7 mouse cellular contexts compared by ENCODE assay signal in genomic region chr3:62340154-62340760, GRCm38 (mm10). TPM values are rescaled to one million over a fixed set of nuclear protein-coding genes. Genes with fewer than 3 reads are reported as not detected.
DNase-seq lines count a peak whose midpoint lies in the region; ATAC-seq and TF ChIP-seq lines count a peak whose summit lies in the region.

No protein-coding gene starts in this region.

- peak overlapping the region; percentile 94 for H3K4me2 ChIP-seq in heart, postnatal 0 days (ENCODE audit: low read depth, low read length)
- peak overlapping the region; percentile 75 for H3K4me2 ChIP-seq in lung, embryonic 14.5 days

- no peak for TF ChIP-seq CTCF in heart, postnatal 0 days (IDR thresholded peaks at IDR 0.05; ENCODE audit: low read depth)
- TF ChIP-seq CTCF in lung, embryonic 14.5 days (IDR thresholded peaks at IDR 0.05; ENCODE audit: low read depth), result no peak

- ATAC-seq in heart, postnatal 0 days (ENCODE audit: insufficient read depth, low read depth), result no peak
- no peak for ATAC-seq in lung, embryonic 14.5 days (ENCODE audit: insufficient read depth)

- H3K4me1 ChIP-seq in heart, postnatal 0 days (ENCODE audit: control insufficient read depth, insufficient read depth), result no peaks in the 10 kb centered on the region; the same call in 1 of the 2 replicates
- H3K4me1 ChIP-seq in lung, embryonic 14.5 days (ENCODE audit: insufficient read depth), result peaks cover 10% of the 10 kb centered on the region; the same call in 1 of the 2 replicates

- no peak overlapping the region for H3K27ac ChIP-seq in heart, postnatal 0 days (ENCODE audit: low read depth)
- no peak overlapping the region for H3K27ac ChIP-seq in lung, embryonic 14.5 days (ENCODE audit: low read depth)

- H3K36me3 ChIP-seq in heart, postnatal 0 days (replicated peaks; ENCODE audit: control insufficient read depth, insufficient read depth, low read length), result no peaks in the 10 kb centered on the region
- peaks cover 10% of the 10 kb centered on the region; the same call in 1 of the 2 replicates for H3K36me3 ChIP-seq in lung, embryonic 14.5 days (ENCODE audit: insufficient read depth)

- H3K4me3 ChIP-seq in heart, postnatal 0 days (ENCODE audit: low read depth, low read length), result peak overlapping the region; percentile 89
- H3K4me3 ChIP-seq in lung, embryonic 14.5 days (ENCODE audit: low read depth, low read length), result peak overlapping the region; percentile 70

- TF ChIP-seq EP300 in heart, postnatal 0 days (IDR thresholded peaks at IDR 0.05; ENCODE audit: low read depth), result no peak

- WGBS in heart, postnatal 0 days, result 33% methylated on average over 16 of the region's 16 CpGs
- 13% methylated on average over 16 of the region's 16 CpGs for WGBS in lung, embryonic 14.5 days

- DNase-seq in retina, adult 2 months (ENCODE audit: low read depth, low spot score), result peak; percentile 22
- DNase-seq in retina, postnatal 1 day, result no peak
- DNase-seq in heart, postnatal 0 days (ENCODE audit: low spot score), result no peak
- no peak for DNase-seq in lung, embryonic 14.5 days
- no peak for DNase-seq in right cerebral cortex, postnatal 25 days
- DNase-seq in right cerebral cortex, adult 18-20 months, result no peak
- DNase-seq in layer of hippocampus, adult 11-12 months (ENCODE audit: low spot score), result no peak

- peaks cover 10% of the 10 kb centered on the region; the same call in 1 of the 2 replicates for H3K27me3 ChIP-seq in heart, postnatal 0 days (ENCODE audit: control insufficient read depth, insufficient read depth, low read length)
- no peaks in the 10 kb centered on the region for H3K27me3 ChIP-seq in lung, embryonic 14.5 days (ENCODE audit: insufficient read depth, low read length)

- H3K9me3 ChIP-seq in heart, postnatal 0 days (replicated peaks; ENCODE audit: control insufficient read depth, low read length), result no peaks in the 10 kb centered on the region
- no peaks in the 10 kb centered on the region for H3K9me3 ChIP-seq in lung, embryonic 14.5 days (ENCODE audit: low read depth, low read length)

- H3K9ac ChIP-seq in heart, postnatal 0 days (replicated peaks; ENCODE audit: low read depth, low read length), result no peak overlapping the region
- H3K9ac ChIP-seq in lung, embryonic 14.5 days, result peak overlapping the region; percentile 79

RNA-seq across cellular contexts. Expression of gene Arhgef26, which starts 2.1 kb away (rescaled TPM):
- 3.3 and 7.5 TPM in 2 replicates for total RNA-seq in heart, postnatal 0 days (2014; rRNA removed; ENCODE audit: low replicate concordance)
- polyA plus RNA-seq in heart, postnatal 0 days (2015; fragmentation: Nextera tagmentation; extraction: Ambion mirVana), result 1.8 and 1.9 TPM in 2 replicates
- 11.7 and 13.6 TPM in 2 replicates for polyA plus RNA-seq in lung, embryonic 14.5 days (2014; fragmentation: Nextera tagmentation; extraction: Ambion mirVana)
